Mouse (Mus musculus) C2C12 (cell line): ENCODE measurements around the gene Spsb3. TPM values are rescaled to one million over a fixed set of nuclear protein-coding genes. Genes with fewer than 3 reads are reported as not detected.

ENCODE experiments used
- H3K27me3 ChIP-seq: one replicate; pipeline ENCODE4 v1.6.1; 2011; ENCODE audit not compliant: control insufficient read depth, insufficient read depth, insufficient read length
- H3K36me3 ChIP-seq: one replicate; pipeline ENCODE4 v1.6.1; 2011; ENCODE audit not compliant: control insufficient read depth, insufficient read depth
- H3K4me3 ChIP-seq: one replicate; pipeline ENCODE4 v1.5.1; 2011; ENCODE audit warnings: mild to moderate bottlenecking, control low read depth; ENCODE audit not compliant: poor library complexity, insufficient read depth, severe bottlenecking
- H3K79me2 ChIP-seq: one replicate; pipeline ENCODE4 v1.6.1; 2011; ENCODE audit not compliant: control insufficient read depth, insufficient read depth
- H3K79me3 ChIP-seq: one replicate; pipeline ENCODE4 v1.6.1; 2011; ENCODE audit warnings: low read depth, control low read depth
- H3ac ChIP-seq: one replicate; pipeline ENCODE3; 2011; ENCODE audit warnings: low read depth; ENCODE audit not compliant: control insufficient read depth, insufficient read length
- CEBPB ChIP-seq: IDR thresholded peaks from one replicate; pipeline ENCODE4 v1.6.1; 2011; ENCODE audit warnings: low read depth, mild to moderate bottlenecking, control low read depth, moderate library complexity
- CTCF ChIP-seq: IDR thresholded peaks from one replicate; pipeline ENCODE4 v1.5.1; 2011; ENCODE audit not compliant: control insufficient read depth, insufficient read depth, insufficient read length
- FOSL1 ChIP-seq: IDR thresholded peaks from one replicate; pipeline ENCODE4 v1.8.0; 2011; ENCODE audit warnings: mild to moderate bottlenecking, low read length; ENCODE audit not compliant: poor library complexity, insufficient read depth, severe bottlenecking
- MAX ChIP-seq: IDR thresholded peaks from one replicate; pipeline ENCODE4 v1.6.1; 2011; ENCODE audit warnings: mild to moderate bottlenecking, control low read depth
- MYOD1 ChIP-seq: IDR thresholded peaks from one replicate; pipeline ENCODE4 v1.6.1; 2011; ENCODE audit warnings: low read depth; ENCODE audit not compliant: control insufficient read depth, insufficient read length
- MYOG ChIP-seq: IDR thresholded peaks from one replicate; pipeline ENCODE4 v1.6.1; 2011; ENCODE audit not compliant: control insufficient read depth, insufficient read length; ENCODE audit errors: extremely low read depth
- USF1 ChIP-seq: IDR thresholded peaks from one replicate; pipeline ENCODE4 v1.6.1; 2011; ENCODE audit warnings: low read depth, mild to moderate bottlenecking, control low read depth, moderate library complexity
- polyA plus RNA-seq: library from polyadenylated mRNA; unstranded; fragments of >200 nt; fragmentation: generic; extraction: Trizol; gene quantifications from one replicate; pipeline ENCODE4 v1.2.1, GENCODE M21; 2012; ENCODE audit warnings: missing spikeins

Spsb3 gene
- polyA plus RNA-seq, 1 experiment, result 37.0 TPM

DNA sequence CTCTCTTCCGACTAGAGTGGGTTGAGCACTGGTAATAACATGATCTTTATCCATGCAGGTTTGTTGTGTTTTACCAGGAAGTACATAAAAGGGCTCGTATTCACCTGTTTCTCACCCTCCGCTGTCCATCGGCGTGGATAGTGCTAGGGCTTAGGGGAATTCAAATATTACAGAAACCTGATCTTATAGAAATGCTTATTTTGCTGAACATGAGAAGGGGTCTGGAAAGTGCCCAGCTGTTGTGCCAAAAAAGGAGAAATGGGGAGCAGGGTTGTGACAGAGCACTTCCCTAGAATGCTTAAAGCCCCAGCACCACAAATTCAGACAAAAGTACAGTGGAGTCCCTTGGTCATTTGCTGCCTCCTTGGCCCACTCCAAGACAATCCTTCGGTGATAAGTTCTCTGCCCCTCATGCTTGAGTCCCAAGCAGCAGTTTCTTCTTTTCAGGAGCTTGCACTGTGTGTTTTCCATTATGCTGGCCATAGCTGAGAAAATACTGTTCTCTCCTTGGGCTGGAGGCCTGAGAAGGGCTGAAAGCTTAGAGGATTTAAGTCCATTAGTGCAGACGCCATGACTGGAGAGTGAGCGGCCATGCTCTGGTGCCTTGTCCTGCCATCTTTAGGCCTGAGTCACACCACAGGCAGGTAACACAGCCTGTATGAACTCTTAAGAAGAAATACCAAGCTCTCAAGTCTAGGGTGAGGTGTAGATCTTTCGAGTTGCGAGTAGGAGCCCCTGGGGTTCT lies 34.9 kb upstream of the Spsb3 start:
- Histone ChIP-seq H3ac (no peak overlapping the region), H3K79me2 (peaks cover 19% of the 10 kb centered on the region), H3K36me3 (no peaks in the 10 kb centered on the region), H3K4me3 (no peak overlapping the region), H3K79me3 (no peaks in the 10 kb centered on the region), H3K27me3 (no peaks in the 10 kb centered on the region)
- TF ChIP-seq USF1 (no peak), CEBPB (no peak), FOSL1 (no peak), CTCF (no peak), MYOG (no peak), MAX (no peak), MYOD1 (no peak)

DNA sequence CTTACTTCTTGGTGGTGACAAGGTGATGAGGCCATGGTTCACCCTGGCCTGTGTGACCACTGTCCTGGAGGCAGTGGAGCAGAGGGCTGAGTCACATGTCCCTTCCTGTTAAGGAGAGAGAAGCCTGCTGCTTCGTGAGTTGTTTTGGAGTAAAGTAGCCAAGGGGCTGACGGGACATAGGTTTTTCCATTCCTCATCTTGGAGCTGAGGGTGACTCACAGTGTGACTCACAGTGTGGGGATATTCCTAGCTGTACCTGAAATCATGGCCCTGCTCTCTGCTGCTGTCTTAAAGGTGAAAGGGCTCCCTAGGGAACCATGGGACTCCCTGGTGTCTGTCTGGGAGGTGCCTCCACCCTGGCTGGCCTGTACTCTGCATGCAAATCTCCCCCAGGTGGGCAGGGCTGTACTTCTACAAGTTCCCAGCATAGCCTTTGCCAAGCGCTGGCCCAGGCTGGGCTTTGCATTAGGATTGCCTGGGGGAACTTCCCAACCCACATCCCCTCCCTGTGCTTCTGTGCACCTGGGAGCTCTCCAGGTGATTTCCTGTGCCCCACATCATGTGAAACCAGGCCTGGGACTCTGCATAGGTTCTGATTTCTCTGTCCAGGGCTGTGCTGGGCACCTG lies 30.5 kb upstream of the Spsb3 start:
- no peaks in the 10 kb centered on the region for H3K79me2 ChIP-seq
- H3K4me3 ChIP-seq, result no peak overlapping the region
- H3K27me3 ChIP-seq, result no peaks in the 10 kb centered on the region
- H3K79me3 ChIP-seq, result no peaks in the 10 kb centered on the region
- peak overlapping the region; percentile 13 for H3ac ChIP-seq
- TF ChIP-seq CTCF (no peak), MYOD1 (no peak), MAX (peak; percentile 53), CEBPB (no peak), FOSL1 (peak; percentile 91), USF1 (peak; percentile 83)
- H3K36me3 ChIP-seq, result no peaks in the 10 kb centered on the region

DNA sequence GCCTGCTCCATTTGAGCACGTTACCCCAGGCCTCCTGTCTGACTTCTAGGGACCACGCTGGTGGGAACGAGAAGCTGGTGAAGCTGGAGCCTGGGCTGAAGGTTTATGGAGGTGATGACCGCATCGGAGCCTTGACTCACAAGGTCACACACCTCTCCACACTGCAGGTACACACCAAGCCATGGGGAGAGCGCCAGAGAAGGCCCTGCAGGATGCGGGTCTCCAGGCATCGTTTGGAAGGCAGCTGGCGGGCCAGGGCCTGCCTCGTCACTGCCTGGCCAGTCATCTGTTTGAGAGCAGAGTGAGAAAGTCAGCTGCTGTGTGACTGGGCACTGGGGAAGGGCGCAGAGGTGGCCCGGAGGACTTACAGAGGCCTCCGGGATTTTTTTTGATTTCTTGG lies 29.9 kb upstream of the Spsb3 start:
- Histone ChIP-seq H3K27me3 (no peaks in the 10 kb centered on the region), H3K4me3 (no peak overlapping the region), H3K79me2 (no peaks in the 10 kb centered on the region), H3ac (no peak overlapping the region), H3K36me3 (no peaks in the 10 kb centered on the region), H3K79me3 (no peaks in the 10 kb centered on the region)
- TF ChIP-seq MYOG (no peak), MYOD1 (no peak), CEBPB (no peak), MAX (no peak), CTCF (no peak), USF1 (no peak), FOSL1 (no peak)

DNA sequence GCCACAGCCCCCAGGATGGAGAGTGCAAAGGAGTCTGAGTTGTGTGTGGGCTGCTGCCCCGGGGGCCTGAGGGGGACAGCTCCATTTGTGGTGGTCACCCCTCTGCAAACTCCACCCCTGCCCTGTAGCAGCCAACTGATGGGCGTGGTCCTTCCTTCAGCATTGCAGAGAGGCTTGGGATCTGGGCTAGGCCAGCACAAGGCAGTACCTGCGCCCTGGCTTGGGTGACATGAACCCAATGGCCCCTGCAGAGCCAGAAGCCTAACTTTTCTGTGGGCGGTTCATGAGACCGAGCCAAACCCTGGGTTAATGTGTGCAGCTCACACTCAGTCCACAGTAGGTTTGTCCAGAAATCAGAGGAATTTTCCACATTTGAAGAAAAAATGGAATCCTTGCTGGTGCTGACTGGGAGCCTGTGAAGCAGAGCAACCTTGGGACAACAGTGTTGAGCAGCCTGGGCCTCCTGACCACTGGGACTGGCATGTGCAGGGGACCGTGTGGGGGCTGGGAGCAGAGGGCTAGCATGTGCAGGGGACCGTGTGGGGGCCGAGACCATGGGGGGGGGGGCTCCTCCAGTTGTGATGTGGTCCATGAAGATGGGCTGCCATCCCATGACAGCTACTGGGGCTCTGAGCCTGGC lies 28.5 kb upstream of the Spsb3 start:
- Histone ChIP-seq H3K4me3 (no peak overlapping the region), H3K79me2 (no peaks in the 10 kb centered on the region), H3ac (no peak overlapping the region), H3K36me3 (no peaks in the 10 kb centered on the region), H3K27me3 (no peaks in the 10 kb centered on the region), H3K79me3 (no peaks in the 10 kb centered on the region)
- TF ChIP-seq FOSL1, result no peak
- no peak for TF ChIP-seq MAX
- no peak for TF ChIP-seq CTCF
- TF ChIP-seq MYOG, result no peak
- no peak for TF ChIP-seq CEBPB
- TF ChIP-seq USF1, result no peak
- no peak for TF ChIP-seq MYOD1

DNA sequence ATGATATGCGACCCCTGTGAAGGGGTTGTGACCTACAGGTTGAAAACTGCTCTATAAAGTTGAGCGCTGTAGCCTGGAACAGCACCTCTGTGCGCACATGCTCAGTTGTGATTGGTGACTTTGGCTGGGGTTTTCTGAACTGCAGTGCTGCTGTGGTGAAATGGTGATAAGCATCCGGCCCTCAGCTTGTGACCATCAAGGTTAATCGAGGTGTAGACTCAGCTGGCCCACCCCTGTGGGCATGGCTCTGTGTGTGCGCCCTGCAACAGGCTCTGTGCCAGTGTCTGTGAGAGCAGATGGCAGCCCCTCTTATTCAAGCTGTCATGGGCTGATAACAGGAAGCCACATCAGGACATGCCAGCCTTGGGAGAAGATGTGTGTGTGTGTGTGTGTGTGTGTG lies 27.5 kb upstream of the Spsb3 start:
- Histone ChIP-seq H3K79me3 (no peaks in the 10 kb centered on the region), H3K27me3 (no peaks in the 10 kb centered on the region), H3K79me2 (no peaks in the 10 kb centered on the region), H3ac (no peak overlapping the region), H3K4me3 (no peak overlapping the region), H3K36me3 (no peaks in the 10 kb centered on the region)
- no peak for TF ChIP-seq CTCF
- TF ChIP-seq CEBPB, result no peak
- TF ChIP-seq MAX, result no peak
- TF ChIP-seq FOSL1, result no peak
- no peak for TF ChIP-seq USF1
- TF ChIP-seq MYOD1, result no peak
- no peak for TF ChIP-seq MYOG
